Mouse (Mus musculus): ENCODE data around the gene Gm49361. TPM values are rescaled to one million over a fixed set of nuclear protein-coding genes. Genes with fewer than 3 reads are reported as not detected.
A peak's percentile ranks its signal among the peaks of the same experiment; 100 is the strongest.

Gene Gm49361
- polyA plus RNA-seq, 1 experiment from 2014 or later, result not detected

- no peaks in the 10 kb centered on the region for H3K36me3 ChIP-seq
- no peaks in the 10 kb centered on the region for H3K9me3 ChIP-seq
- no peaks in the 10 kb centered on the region for H3K4me1 ChIP-seq
- H3K4me2 ChIP-seq, result no peak overlapping the region
- H3K4me3 ChIP-seq, result no peak overlapping the region
- H3K9ac ChIP-seq, result no peak overlapping the region
- ATAC-seq (ENCODE audit: insufficient number of reproducible peaks, low FRiP score, low TSS enrichment, low read depth), result no peak
- no peak overlapping the region for H3K27ac ChIP-seq
- no peaks in the 10 kb centered on the region for H3K27me3 ChIP-seq
These were observed 96.4 kb downstream of the Gm49361 start for GRCm38 (mm10) chr14:57649501-57649900.

GRCm38 (mm10) chr14:57646155-57646554 lies 99.7 kb downstream of the Gm49361 start:
- H3K27me3 ChIP-seq, result no peaks in the 10 kb centered on the region
- H3K9me3 ChIP-seq, result no peaks in the 10 kb centered on the region
- 78% methylated on average over 4 of the region's 4 CpGs for WGBS
- H3K36me3 ChIP-seq, result peaks cover 5% of the 10 kb centered on the region; the same call in 1 of the 2 replicates
- H3K4me3 ChIP-seq, result no peak overlapping the region
- no peak for ATAC-seq (ENCODE audit: insufficient number of reproducible peaks, low FRiP score, low TSS enrichment, low read depth)
- no peak overlapping the region for H3K27ac ChIP-seq
- H3K4me2 ChIP-seq, result no peak overlapping the region
- H3K9ac ChIP-seq, result no peak overlapping the region
- no peaks in the 10 kb centered on the region for H3K4me1 ChIP-seq

GRCm38 (mm10) chr14:57639153-57639552 lies 106.8 kb downstream of the Gm49361 start:
- Histone ChIP-seq H3K4me2 (no peak overlapping the region), H3K9me3 (no peaks in the 10 kb centered on the region), H3K27me3 (no peaks in the 10 kb centered on the region), H3K4me3 (no peak overlapping the region), H3K36me3 (peaks cover 5% of the 10 kb centered on the region; the same call in 1 of the 2 replicates), H3K27ac (peak overlapping the region; percentile 57), H3K9ac (no peak overlapping the region), H3K4me1 (no peaks in the 10 kb centered on the region)
- no peak for ATAC-seq (ENCODE audit: insufficient number of reproducible peaks, low FRiP score, low TSS enrichment, low read depth)
- WGBS, result 80% methylated on average over 3 of the region's 3 CpGs

GRCm38 (mm10) chr14:57634141-57634540 lies 111.8 kb downstream of the Gm49361 start:
- no peaks in the 10 kb centered on the region for H3K27me3 ChIP-seq
- no peaks in the 10 kb centered on the region for H3K4me1 ChIP-seq
- H3K4me3 ChIP-seq, result no peak overlapping the region
- H3K9me3 ChIP-seq, result no peaks in the 10 kb centered on the region
- H3K4me2 ChIP-seq, result no peak overlapping the region
- no peak overlapping the region for H3K9ac ChIP-seq
- H3K27ac ChIP-seq, result no peak overlapping the region
- ATAC-seq (ENCODE audit: insufficient number of reproducible peaks, low FRiP score, low TSS enrichment, low read depth), result no peak
- peaks cover 3% of the 10 kb centered on the region; the same call in 1 of the 2 replicates for H3K36me3 ChIP-seq
- 71% methylated on average over 5 of the region's 5 CpGs for WGBS

GRCm38 (mm10) chr14:57629595-57629994 lies 116.3 kb downstream of the Gm49361 start:
- WGBS, result 46% methylated on average over 4 of the region's 4 CpGs
- ATAC-seq (ENCODE audit: insufficient number of reproducible peaks, low FRiP score, low TSS enrichment, low read depth), result no peak

GRCm38 (mm10) chr14:57622934-57623333 lies 123.0 kb downstream of the Gm49361 start:
- Histone ChIP-seq H3K4me2 (no peak overlapping the region), H3K4me3 (no peak overlapping the region), H3K36me3 (peaks cover 38% of the 10 kb centered on the region), H3K4me1 (no peaks in the 10 kb centered on the region), H3K9ac (no peak overlapping the region), H3K27ac (no peak overlapping the region), H3K27me3 (no peaks in the 10 kb centered on the region), H3K9me3 (no peaks in the 10 kb centered on the region)
- 92% methylated on average over 3 of the region's 3 CpGs for WGBS
- no peak for ATAC-seq (ENCODE audit: insufficient number of reproducible peaks, low FRiP score, low TSS enrichment, low read depth)

More at GRCm38 (mm10) chr14:57629595-57629994, 116.3 kb downstream of the Gm49361 start:
- Histone ChIP-seq H3K27ac (no peak overlapping the region; the same call in 1 of the 2 replicates), H3K4me3 (no peak overlapping the region), H3K9me3 (no peaks in the 10 kb centered on the region), H3K4me1 (no peaks in the 10 kb centered on the region), H3K4me2 (no peak overlapping the region), H3K9ac (no peak overlapping the region), H3K27me3 (no peaks in the 10 kb centered on the region), H3K36me3 (peaks cover 36% of the 10 kb centered on the region)

GRCm38 (mm10) chr14:57621699-57622098 lies 124.2 kb downstream of the Gm49361 start:
- no peaks in the 10 kb centered on the region for H3K4me1 ChIP-seq
- ATAC-seq (ENCODE audit: insufficient number of reproducible peaks, low FRiP score, low TSS enrichment, low read depth), result no peak

GRCm38 (mm10) chr14:57620598-57621236 lies 125.2 kb downstream of the Gm49361 start:
- no peak for ATAC-seq (ENCODE audit: insufficient number of reproducible peaks, low FRiP score, low TSS enrichment, low read depth)
- no peak overlapping the region for H3K27ac ChIP-seq
- no peaks in the 10 kb centered on the region for H3K9me3 ChIP-seq
- no peak overlapping the region for H3K4me2 ChIP-seq
- H3K4me3 ChIP-seq, result no peak overlapping the region
- no peaks in the 10 kb centered on the region for H3K4me1 ChIP-seq
- no peak overlapping the region for H3K9ac ChIP-seq
- 48% methylated on average over 4 of the region's 4 CpGs for WGBS
- H3K36me3 ChIP-seq, result peaks cover 26% of the 10 kb centered on the region
- no peaks in the 10 kb centered on the region for H3K27me3 ChIP-seq

More at GRCm38 (mm10) chr14:57621699-57622098, 124.2 kb downstream of the Gm49361 start:
- peaks cover 30% of the 10 kb centered on the region for H3K36me3 ChIP-seq
- no peaks in the 10 kb centered on the region for H3K9me3 ChIP-seq
- H3K4me3 ChIP-seq, result no peak overlapping the region
- 77% methylated on average over 4 of the region's 4 CpGs for WGBS
- no peak overlapping the region for H3K9ac ChIP-seq
- H3K27me3 ChIP-seq, result no peaks in the 10 kb centered on the region
- H3K4me2 ChIP-seq, result no peak overlapping the region
- H3K27ac ChIP-seq, result no peak overlapping the region

- peaks cover 19% of the 10 kb centered on the region for H3K36me3 ChIP-seq
- ATAC-seq (ENCODE audit: insufficient number of reproducible peaks, low FRiP score, low TSS enrichment, low read depth), result no peak
- no peak overlapping the region for H3K4me3 ChIP-seq
- H3K4me2 ChIP-seq, result no peak overlapping the region
- no peaks in the 10 kb centered on the region for H3K9me3 ChIP-seq
- no peaks in the 10 kb centered on the region for H3K27me3 ChIP-seq
- H3K9ac ChIP-seq, result no peak overlapping the region
- 55% methylated on average over 2 of the region's 2 CpGs for WGBS
- no peak overlapping the region for H3K27ac ChIP-seq
- no peaks in the 10 kb centered on the region for H3K4me1 ChIP-seq
These were observed 126.4 kb downstream of the Gm49361 start for GRCm38 (mm10) chr14:57619487-57619886.

- no peaks in the 10 kb centered on the region for H3K27me3 ChIP-seq
- WGBS, result 96% methylated on average over 1 of the region's 1 CpGs
- H3K9ac ChIP-seq, result no peak overlapping the region
- no peak overlapping the region for H3K27ac ChIP-seq
- H3K9me3 ChIP-seq, result no peaks in the 10 kb centered on the region
- H3K4me3 ChIP-seq, result no peak overlapping the region
- H3K4me1 ChIP-seq, result no peaks in the 10 kb centered on the region
- H3K36me3 ChIP-seq, result peaks cover 9% of the 10 kb centered on the region; the same call in 1 of the 2 replicates
- no peak for ATAC-seq (ENCODE audit: insufficient number of reproducible peaks, low FRiP score, low TSS enrichment, low read depth)
- no peak overlapping the region for H3K4me2 ChIP-seq
These were observed 128.2 kb downstream of the Gm49361 start for GRCm38 (mm10) chr14:57617675-57618074.

- 72% methylated on average over 6 of the region's 6 CpGs for WGBS
- Histone ChIP-seq H3K36me3 (peaks cover 4% of the 10 kb centered on the region; the same call in 1 of the 2 replicates), H3K9ac (no peak overlapping the region), H3K4me2 (no peak overlapping the region), H3K27ac (no peak overlapping the region), H3K4me1 (no peaks in the 10 kb centered on the region), H3K27me3 (no peaks in the 10 kb centered on the region), H3K4me3 (no peak overlapping the region), H3K9me3 (no peaks in the 10 kb centered on the region)
- ATAC-seq (ENCODE audit: insufficient number of reproducible peaks, low FRiP score, low TSS enrichment, low read depth), result no peak
These were observed 129.5 kb downstream of the Gm49361 start for GRCm38 (mm10) chr14:57616339-57616965.

- H3K9ac ChIP-seq, result no peak overlapping the region
- ATAC-seq (ENCODE audit: insufficient number of reproducible peaks, low FRiP score, low TSS enrichment, low read depth), result no peak
- 91% methylated on average over 6 of the region's 6 CpGs for WGBS
These were observed 130.1 kb downstream of the Gm49361 start for GRCm38 (mm10) chr14:57615828-57616227.

More at GRCm38 (mm10) chr14:57615828-57616227, 130.1 kb downstream of the Gm49361 start:
- no peaks in the 10 kb centered on the region for H3K4me1 ChIP-seq
- H3K4me3 ChIP-seq, result no peak overlapping the region
- H3K9me3 ChIP-seq, result no peaks in the 10 kb centered on the region
- H3K36me3 ChIP-seq, result peaks cover 4% of the 10 kb centered on the region; the same call in 1 of the 2 replicates
- no peak overlapping the region for H3K27ac ChIP-seq
- no peak overlapping the region for H3K4me2 ChIP-seq
- H3K27me3 ChIP-seq, result no peaks in the 10 kb centered on the region

Measured in limb, embryonic 15.5 days (tissue).